Mouse (Mus musculus) testis, postnatal 14 days (tissue): ENCODE data around the gene Aff1.

Experiments
- DNase-seq: peaks from one replicate; pipeline ENCODE4 v3.0.0; 2021; ENCODE audit warnings: low spot score

Gene Aff1

DNA sequence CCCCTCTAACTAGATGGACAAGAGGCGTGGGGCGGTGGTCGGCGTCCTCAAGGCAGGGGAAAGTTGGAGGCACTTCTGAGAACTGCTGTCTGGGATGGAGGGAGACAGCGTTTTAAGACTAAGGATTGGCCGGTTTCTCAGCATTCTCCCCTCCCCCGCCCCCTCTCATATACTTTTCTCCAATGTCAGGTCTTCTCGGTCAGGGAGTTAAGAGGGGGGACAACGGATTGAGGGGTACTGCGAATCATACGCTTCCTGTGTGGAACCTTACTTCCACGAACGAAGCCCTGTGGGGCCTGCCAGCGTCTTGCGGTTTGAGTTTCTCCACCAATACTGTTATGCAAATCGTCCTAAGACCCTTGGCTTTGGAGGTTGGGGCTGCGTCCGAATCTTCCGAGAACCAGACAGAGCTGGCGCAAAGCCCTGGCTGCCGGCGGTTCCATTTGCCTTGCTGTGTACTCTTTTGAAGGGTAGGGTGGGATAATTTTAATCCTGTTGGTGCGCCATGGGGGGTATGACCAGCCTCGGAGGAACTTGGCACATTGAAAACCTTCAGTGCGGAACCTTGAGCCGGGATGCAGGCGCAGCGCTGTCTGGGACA, 967 bp downstream of the Aff1 start:
- no peak for DNase-seq

DNA sequence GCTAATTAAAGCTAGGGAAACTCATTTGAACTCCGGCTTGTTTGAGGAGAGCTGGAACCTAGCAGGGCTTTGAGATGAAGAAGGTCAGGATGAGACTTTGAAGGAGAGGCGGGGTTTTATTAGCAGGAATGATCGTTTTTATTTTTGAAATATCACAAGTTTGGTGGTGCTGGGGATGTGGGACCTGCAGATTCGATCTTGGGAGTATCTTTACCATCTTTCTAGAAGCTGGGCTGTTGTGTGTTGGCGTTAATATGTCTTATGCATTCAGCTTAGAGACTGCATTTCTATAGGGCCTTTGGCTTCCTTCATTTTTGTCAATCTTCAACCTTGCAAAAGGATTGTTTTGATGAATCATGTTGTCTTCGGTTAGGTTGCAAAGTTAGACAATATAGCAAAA, 1.9 kb downstream of the Aff1 start:
- no peak for DNase-seq

DNA sequence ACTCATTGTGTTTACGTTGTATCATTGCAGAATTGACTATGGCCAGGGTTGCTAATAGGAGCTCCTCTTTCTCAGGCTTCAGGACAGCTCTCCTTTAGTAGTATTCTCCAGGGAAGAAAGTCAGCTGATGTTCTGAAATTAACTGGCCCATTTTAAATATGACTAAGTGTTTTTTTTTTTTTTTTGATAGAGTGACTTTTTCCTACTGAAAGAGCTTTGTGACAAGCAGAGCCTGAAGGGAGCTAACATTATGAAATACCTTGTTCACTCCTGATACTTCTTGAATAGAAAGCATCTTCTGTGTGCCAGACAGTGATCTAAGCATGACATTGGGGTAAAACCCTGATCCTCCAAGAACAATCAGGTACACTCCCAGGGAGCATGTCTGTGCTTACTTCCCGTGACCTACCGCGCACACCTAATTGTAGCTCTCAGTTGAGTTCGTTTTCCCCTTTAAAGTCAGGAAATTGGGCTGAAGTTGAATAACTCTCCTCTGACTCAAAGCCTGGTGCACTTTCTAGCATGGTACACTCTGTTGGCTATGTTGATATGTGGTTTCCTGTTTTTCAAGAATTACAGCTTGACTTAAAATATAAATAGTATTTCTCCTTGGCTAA, 5.8 kb downstream of the Aff1 start:
- no peak for DNase-seq

DNA sequence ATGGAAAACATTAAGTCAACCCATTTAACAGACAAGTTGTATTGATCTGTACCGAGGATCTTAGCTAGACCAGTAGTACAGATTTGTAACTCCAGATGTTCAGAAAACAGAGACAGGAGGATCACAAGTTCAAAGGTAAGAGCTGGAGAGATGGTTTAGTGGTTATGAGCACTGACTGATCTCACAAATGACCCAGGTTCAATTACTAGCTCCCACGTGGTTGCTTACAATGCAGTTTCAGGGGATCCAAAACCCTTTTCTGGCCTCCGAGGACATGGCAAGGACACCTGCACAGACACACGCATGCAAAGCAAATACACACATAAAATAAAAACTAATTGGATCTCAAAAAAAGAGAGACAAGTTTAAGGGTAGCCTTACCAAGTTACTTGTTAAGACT, 6.4 kb downstream of the Aff1 start:
- no peak for DNase-seq

DNA sequence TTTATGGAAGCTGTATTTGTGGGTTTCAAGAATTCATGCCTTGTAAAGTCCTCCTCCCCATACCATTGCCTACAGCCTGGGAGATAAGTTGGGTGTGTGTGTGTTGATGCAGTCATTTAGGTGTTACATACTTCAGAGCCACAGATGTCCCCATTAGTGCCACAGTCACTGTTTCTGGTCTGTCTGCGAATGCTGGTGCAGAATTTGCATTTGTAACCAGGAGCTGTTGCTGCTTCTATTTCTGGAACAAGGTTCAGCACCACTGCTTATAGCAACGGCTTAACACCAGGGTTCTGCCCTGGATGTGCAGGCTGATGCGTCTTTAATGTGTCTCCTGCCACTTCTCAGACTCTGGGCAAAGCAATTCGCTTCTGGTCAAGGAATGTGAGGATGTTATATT, 7.4 kb downstream of the Aff1 start:
- DNase-seq, result no peak

DNA sequence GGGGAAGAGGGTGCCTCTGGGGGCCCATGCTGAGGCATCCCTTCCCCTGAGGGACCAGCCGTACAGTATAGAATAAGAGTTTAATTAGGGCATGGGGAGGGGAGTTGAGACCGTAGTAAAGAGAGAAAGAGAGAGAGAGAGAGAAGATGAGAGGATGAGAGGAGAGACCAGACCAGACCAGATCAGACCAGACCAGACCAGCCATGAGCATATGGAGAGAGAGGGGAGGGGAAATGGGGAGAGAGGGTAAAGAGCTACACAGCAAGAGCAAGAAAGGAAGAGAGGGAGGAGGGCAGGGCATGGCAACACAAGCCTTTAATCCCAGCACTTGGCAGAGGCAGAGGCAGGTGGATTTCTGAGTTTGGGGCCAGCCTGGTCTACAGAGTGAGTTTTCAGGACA, 8.5 kb downstream of the Aff1 start:
- no peak for DNase-seq

DNA sequence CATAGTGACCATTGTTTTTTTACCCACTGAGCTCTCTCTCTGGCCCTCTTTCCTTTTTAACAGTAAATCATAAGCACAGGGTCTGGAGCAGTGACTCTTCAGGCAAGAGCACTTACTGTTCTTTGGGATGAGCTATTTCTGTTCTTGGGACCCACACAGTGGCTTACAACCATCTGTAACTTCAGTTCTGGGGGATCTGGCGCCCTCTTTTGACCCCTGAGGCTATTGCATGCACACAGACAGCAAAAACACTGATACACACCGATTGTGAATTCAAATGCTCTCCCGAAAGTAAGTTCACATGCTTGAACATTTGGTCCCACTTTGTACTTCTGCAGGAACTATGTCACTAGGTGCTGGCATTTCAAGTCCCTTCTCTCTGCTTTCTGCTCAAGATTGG, 9.3 kb downstream of the Aff1 start:
- no peak for DNase-seq

DNA sequence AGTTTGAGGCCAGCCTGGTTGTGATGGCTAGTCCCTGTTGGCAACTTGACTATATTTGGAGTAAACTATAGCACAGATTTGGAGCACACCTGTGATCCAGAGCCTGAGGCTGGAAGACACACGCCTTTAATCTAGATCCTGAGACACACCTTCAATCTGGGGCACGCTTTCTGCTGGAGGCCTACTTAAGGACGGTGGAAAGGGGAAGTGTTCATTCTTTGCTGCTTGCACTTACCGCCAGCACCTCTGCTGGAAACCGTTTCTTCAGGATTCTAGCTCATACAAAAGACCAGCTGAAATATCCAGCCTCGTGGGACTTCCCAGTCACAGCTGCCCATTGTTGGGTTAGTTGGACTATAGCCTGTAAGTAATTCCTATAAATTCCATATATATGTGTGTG, 10.4 kb downstream of the Aff1 start:
- DNase-seq, result no peak

DNA sequence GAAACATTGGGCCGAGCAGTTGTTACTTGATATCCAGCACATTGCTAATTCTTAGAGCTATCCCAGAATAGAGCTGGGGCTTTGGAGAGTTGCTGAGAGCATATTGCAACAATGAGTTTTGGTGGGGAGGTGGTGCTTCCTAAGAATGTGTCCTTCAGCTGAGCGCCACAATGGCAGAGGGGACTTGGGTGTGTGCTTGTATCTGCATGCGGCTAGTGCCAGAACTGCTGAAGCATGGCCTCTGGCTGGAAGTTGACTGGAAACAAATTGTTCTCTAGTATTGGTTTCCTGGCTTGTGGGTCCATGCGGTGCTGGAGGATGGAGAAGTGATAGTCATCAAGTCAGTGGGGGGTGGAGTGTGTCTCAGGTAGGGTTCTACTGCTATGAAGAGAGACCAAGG, 13.2 kb downstream of the Aff1 start:
- DNase-seq, result no peak

DNA sequence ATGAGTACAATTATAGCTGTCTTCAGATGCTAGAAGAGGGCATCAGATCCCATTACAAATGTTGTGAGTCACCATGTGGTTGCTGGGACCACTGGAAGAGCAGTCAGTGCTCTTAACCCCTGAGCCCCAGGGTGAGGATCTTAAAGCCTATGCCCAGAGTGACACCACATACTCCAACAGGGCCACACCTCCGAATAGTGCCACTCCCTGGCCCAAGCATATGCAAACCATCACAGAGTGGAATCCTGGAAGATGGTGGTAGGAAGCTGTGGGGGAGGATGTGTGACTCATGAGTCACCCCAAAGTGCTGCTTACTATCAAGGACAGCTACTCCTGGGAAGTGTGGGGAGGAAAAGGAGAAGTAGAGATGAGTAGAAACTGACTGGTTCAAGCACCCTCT, 13.7 kb downstream of the Aff1 start:
- no peak for DNase-seq

DNA sequence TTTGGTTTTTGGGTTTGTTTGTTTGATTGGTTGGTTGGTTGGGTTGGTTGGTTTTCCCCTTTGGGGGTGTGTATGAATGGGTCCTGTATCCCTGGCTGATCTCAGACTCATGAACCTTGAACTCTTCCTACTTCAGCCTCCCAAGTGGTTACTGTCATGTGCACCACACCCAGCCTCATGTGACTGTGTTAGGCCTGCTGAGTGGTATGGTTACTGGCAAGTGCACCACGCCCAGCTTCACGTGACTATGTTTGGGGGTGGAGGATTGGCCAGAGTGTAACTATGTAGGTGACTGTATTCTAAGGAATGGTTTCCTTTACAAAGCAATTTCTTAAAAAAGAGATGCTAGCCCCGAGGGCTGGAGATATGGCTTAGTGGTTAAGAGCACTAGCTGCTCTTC, 16.9 kb downstream of the Aff1 start:
- no peak for DNase-seq

DNA sequence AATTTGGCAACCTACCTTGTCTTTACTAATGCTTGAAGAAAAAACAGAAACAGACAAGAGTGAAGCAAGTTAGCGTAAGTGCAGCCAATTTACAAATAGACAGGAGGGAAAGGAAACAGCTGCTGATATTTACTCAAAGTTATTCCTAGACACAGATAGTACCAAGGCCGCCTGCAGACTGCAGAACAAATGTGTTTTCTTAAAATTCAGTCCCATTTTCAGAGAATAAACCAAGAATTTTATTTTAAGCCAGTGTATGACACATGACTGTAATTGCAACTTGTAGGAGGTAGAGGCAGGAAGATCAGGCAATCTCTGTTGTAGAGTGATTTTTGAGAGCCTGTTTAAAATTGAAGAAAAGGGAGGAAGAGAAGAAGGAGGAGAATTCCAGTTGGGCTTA, 19.7 kb downstream of the Aff1 start:
- no peak for DNase-seq

DNA sequence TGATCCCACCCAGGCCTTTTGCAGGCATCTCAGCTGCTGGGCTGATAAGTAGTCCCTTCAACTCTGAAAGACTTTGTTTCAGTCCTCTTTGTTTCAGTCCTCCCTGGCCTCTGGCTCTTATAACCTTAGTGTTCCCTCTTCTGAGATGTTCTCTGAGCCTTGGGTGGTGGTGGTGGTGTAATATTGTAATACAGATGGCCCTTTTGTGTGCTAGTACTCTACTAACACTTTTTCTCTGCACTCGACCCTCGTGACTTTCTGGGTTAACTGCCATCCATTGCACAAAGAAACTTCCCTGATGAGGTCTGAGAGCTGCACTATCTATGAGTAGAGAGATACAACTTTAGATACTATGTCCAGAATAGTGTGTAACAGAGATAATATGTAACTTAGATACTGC, 21.2 kb downstream of the Aff1 start:
- no peak for DNase-seq

DNA sequence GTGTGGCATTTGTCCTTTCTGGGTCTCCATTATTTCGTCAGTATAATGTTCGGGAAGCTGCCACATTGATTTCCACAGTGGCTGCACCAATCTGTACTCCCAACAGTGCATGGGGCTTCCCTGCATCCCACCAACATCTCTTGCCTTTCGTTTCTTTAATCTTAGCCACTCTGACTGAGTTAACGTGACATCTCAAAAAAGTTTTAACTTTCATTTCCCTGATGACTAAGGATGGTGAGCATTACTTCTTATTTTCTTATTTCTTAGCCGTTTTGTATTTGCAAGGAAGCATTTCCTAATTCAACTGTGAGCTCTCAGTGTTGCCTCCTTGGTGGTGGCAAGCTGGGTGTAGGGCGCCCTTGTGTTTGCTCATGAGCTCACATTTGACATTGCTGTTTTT, 22.8 kb downstream of the Aff1 start:
- DNase-seq, result no peak

DNA sequence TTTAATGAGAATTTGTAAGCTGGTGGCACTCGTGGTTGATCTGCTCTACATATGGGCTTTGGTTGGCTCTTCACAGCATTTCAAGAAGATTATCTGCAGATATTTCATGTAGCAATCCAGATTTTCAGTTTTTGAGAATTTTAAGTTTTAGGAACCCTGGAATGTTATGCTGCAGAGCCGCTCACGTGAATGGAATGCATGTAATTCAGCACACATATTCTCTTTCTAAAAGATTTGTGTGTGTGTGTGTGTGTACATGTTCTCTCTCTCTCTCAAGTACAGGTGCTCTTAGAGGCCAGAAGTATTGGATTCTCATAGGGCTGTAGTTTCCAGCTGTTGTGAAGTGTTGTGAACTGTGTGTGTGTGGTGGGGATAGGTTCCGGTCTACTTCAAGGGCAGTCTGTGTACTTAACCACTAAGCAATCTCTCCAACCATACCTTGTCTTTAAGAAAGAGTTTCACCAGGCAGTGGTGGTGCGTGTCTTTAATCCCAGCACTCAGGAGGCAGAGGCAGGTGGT, 24.7 kb downstream of the Aff1 start:
- DNase-seq, result no peak

DNA sequence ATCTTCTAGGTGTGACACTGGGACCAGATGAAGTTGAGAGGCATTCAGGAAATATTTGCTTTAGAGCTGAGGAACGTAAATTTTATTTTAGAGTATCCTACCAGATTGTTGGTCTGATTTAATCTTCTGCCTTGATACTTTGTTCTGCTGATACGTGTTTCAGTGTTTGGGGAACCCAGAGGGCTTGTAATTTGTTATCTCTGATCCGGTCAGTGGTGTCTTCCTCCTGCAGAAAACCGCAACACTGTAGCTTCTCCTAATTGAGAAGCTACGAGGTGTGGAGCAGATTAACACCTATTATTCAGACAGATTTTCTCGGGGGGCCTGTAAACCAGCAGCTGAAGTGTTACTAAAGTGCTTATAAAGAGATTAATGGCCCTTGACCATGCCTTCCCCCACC, 27.0 kb downstream of the Aff1 start:
- DNase-seq, result peak; percentile 15

DNA sequence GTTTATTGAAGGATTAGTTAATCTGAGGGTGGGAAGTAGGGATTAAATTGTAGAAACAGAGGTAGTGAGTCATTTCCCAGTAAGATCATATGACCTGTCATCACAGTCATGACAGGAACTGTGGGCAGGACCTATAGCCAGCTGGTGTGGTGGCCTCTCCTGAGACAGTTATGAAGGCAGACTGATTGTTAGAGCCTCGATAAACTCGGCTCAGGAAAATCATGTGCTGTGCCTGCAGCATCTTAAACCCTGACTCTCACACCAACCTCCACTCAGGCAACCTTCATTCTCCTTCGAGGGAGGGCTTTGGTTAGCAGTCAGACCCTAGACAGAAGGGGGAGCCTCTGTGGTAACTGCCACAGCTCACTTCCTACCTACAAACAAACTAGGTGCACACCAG, 27.7 kb downstream of the Aff1 start:
- DNase-seq, result no peak

DNA sequence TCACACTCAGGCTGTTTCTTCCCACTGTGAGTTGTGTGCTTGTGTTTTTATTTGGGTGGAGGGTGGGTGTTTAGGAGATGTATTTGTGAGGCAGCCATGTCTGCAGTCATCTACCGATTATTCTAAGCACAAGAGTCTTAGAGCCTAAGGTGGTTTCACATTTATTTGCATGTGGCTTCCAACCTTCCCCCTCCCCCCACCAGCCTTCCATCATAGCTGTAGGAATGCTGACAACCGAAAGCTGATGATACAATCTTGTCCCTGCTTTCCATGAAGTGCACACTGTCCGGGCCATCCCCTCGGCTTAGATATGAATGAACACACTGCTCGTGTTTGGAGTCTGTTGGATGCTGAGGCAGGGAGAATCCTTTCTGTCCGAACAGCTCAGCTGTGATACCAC, 28.8 kb downstream of the Aff1 start:
- no peak for DNase-seq

DNA sequence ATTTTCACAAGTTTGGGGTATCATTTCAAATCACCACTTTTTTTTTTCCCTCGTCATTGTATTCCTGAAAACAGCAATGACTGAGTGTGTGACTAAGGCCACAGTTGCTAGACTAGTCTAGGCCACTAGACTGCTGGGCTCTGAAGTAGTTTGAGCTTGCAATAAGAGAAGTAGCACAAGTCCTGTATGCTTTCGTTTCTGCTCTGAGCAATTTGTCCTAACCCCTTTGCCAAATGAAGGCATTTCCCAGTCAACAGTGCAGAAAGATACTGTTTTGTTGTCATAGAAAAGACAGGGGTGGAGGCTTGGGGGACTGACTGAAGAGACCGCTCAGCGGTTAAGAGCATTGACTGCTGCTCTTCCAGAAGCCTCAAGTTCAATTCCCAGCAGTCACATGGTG, 29.3 kb downstream of the Aff1 start:
- no peak for DNase-seq

DNA sequence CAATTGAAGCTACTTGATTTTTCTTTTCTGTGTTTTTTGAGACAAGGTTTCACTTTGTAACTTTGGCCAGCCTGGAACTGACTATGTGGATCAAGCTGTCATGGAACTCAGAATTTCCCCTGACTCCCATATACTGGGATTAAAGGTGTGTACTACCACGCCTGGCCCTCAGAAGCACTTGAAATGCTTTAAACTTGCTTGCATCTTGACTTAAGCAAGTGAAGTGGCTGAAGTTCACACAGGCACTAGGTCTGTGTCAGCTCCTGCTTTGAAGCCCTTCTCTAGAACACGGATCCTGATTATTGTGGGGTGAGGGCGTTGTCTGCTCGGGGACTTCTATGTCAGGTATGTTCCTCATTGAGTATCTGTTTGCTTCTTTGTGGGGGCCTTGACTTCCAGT, 30.5 kb downstream of the Aff1 start:
- no peak for DNase-seq

DNA sequence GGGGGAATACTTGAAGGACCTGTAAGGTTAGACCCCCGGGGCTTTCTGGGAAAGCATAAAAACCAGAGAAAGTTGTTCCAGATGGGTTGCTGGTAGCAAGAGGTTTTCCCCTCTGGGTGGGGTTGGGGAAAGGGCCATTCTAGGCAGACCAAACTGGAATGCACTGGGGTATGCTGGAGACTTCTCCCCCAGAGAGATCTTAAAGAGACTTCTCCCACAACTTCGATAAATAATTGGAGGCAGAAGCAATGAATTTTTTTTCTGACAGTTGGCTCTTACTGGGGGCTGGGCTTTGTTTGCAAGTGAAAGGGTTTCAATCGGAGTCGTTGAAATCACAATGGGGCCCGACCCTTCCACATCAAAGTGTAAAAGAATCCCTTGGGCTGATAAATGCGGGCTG, 32.2 kb downstream of the Aff1 start:
- no peak for DNase-seq

DNA sequence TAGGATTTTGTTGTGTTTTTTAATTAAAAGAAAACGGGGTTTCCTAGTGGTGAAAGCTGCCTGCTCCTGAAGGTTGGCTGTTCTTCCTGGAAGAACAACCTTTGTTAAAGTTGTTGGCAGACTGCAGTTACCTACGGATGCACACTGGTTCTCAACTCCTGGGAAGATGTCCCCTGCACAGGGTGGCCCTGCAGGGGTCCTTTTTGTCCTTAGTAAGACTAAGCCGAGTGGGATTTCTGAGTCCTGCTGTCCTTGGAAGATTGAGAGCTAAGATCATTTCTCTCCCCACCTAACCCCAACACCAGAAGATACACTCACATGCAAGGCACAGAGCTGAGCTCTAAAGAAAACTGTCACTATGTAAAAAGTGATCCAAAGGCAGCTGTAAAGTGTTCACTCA, 32.6 kb downstream of the Aff1 start:
- DNase-seq, result no peak

DNA sequence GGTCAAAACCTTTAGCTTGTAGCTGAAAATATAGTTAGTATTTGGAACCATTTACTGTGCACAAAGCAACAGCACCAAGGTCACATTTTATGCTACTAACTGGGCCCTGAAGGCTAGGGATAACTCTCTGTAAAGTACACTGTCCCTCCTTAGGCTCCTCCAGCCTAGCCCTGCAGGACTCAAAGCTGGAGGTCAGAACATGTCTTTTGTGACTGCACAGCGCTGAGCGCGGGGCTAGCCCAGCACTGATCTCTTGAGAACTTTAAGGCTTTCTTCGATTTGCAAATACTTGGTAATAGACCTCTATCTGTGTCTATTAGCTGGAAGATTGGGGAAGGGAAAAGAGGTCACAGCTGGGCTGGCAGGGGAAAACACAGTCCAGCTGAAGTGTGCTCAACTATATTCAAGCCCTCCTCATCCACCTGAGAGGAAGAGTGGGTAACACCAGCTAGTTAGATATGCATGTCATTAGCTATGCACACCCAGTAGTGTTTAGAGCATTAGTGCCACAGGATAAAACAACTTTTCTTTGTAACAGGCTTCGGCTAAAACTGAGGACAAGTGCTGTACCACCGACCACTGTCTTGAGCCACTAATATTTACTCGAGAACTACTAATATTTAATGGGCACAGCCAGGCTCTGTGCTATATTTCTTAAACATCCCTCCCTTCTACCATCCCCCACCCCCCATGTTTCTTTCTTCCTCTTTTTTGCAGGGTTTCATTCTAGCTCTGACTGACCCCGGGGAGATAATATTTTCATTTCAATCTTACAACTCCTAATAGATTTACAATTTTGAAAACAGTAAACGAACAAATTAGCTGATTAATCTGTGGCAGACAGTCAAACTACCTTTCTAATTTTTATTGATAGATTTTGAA, 33.3 kb downstream of the Aff1 start:
- DNase-seq, result no peak
